Mouse (Mus musculus) heart, embryonic 16.5 days (tissue): Measurements from ENCODE around the gene Ankrd52. TPM values are rescaled to one million over a fixed set of nuclear protein-coding genes. Genes with fewer than 3 reads are reported as not detected.
A peak's percentile ranks its signal among the peaks of the same experiment; 100 is the strongest.

Experiments
- ATAC-seq: fragments of 200-750 bp; cut with Nextera tagmentation; replicated peaks from 2 replicates; pipeline ENCODE4 v1.8.0; 2017; ENCODE audit warnings: moderate number of reproducible peaks; ENCODE audit not compliant: insufficient read depth, low FRiP score; ENCODE audit errors: extremely low read depth
- H3K27ac ChIP-seq: fragments of 300-500 bp; sonication (generic); 2 replicates; pipeline ENCODE4 v1.5.1; 2014; ENCODE audit warnings: mild to moderate bottlenecking, low read length, control low read depth, moderate library complexity
- H3K27me3 ChIP-seq: fragments of 300-500 bp; sonication (generic); 2 replicates; pipeline ENCODE4 v1.6.1; 2014; ENCODE audit warnings: low read length, mixed read lengths; ENCODE audit not compliant: control insufficient read depth, insufficient read depth
- H3K36me3 ChIP-seq: fragments of 300-500 bp; sonication (generic); 2 replicates; pipeline ENCODE4 v1.6.1; 2014; ENCODE audit not compliant: control insufficient read depth, insufficient read depth
- H3K4me1 ChIP-seq: fragments of 300-500 bp; sonication (generic); 2 replicates; pipeline ENCODE4 v1.6.1; 2014; ENCODE audit warnings: low read length, mixed read lengths; ENCODE audit not compliant: control insufficient read depth, insufficient read depth
- H3K4me2 ChIP-seq: fragments of 300-500 bp; sonication (generic); 2 replicates; pipeline ENCODE4 v1.6.1; 2014; ENCODE audit warnings: low read depth, mild to moderate bottlenecking, control low read depth, low read length
- H3K4me3 ChIP-seq: fragments of 300-500 bp; sonication (generic); 2 replicates; pipeline ENCODE4 v1.5.1; 2014; ENCODE audit warnings: mild to moderate bottlenecking, control low read depth, low read length
- H3K9ac ChIP-seq: fragments of 300-500 bp; sonication (generic); 2 replicates; pipeline ENCODE4 v1.6.1; 2014; ENCODE audit warnings: low read length, control low read depth
- H3K9me3 ChIP-seq: fragments of 300-500 bp; sonication (generic); replicated peaks from 2 replicates; pipeline ENCODE4 v1.6.1; 2016; ENCODE audit warnings: low read length; ENCODE audit not compliant: control insufficient read depth
- WGBS: fragments of 180-500 bp; shearing (Covaris S2); extraction: QIAGEN DNeasy Blood & Tissue Kit; methylation state at CpG from one replicate; pipeline ENCODE4 v1.1.7; 2014; 5-methylcytosine and 5-hydroxymethylcytosine counted together
- polyA plus RNA-seq: library from polyadenylated mRNA; unstranded; fragments of >200 nt; fragmentation: Nextera tagmentation; extraction: Ambion mirVana; gene quantifications from 2 replicates; pipeline ENCODE4 v1.2.1, GENCODE M21; 2015

Gene Ankrd52
- polyA plus RNA-seq, 1 experiment from 2014 or later = 8.1 TPM

GRCm38 (mm10) chr10:128414848-128415247 is 37.9 kb downstream of the Ankrd52 start:
- peaks cover 26% of the 10 kb centered on the region for H3K4me1 ChIP-seq
- H3K9ac ChIP-seq = no peak overlapping the region
- WGBS = 67% methylated on average over 5 of the region's 5 CpGs
- no peaks in the 10 kb centered on the region for H3K9me3 ChIP-seq
- peaks cover 16% of the 10 kb centered on the region for H3K36me3 ChIP-seq
- H3K27ac ChIP-seq = no peak overlapping the region
- no peak overlapping the region for H3K4me2 ChIP-seq
- no peak overlapping the region for H3K4me3 ChIP-seq
- ATAC-seq = no peak
- no peaks in the 10 kb centered on the region for H3K27me3 ChIP-seq

- Histone ChIP-seq H3K9me3 (no peaks in the 10 kb centered on the region), H3K4me2 (no peak overlapping the region), H3K4me3 (no peak overlapping the region), H3K27ac (no peak overlapping the region), H3K4me1 (peaks cover 8% of the 10 kb centered on the region), H3K36me3 (peaks cover 19% of the 10 kb centered on the region), H3K27me3 (no peaks in the 10 kb centered on the region), H3K9ac (no peak overlapping the region)
- 49% methylated on average over 5 of the region's 5 CpGs for WGBS
- no peak for ATAC-seq
These were observed 45.5 kb downstream of the Ankrd52 start for GRCm38 (mm10) chr10:128422426-128422825.

- H3K4me2 ChIP-seq = no peak overlapping the region
- peaks cover 22% of the 10 kb centered on the region for H3K36me3 ChIP-seq
- peak; percentile 62; the same call in 1 of the 2 replicates for ATAC-seq
These were observed 47.7 kb downstream of the Ankrd52 start for GRCm38 (mm10) chr10:128424604-128425003.

GRCm38 (mm10) chr10:128425260-128425659 is 48.3 kb downstream of the Ankrd52 start:
- ATAC-seq = no peak
- Histone ChIP-seq H3K27me3 (no peaks in the 10 kb centered on the region), H3K9ac (no peak overlapping the region), H3K4me2 (no peak overlapping the region), H3K4me1 (peaks cover 8% of the 10 kb centered on the region), H3K4me3 (no peak overlapping the region), H3K27ac (peak overlapping the region; percentile 7; the same call in 1 of the 2 replicates), H3K9me3 (no peaks in the 10 kb centered on the region), H3K36me3 (peaks cover 25% of the 10 kb centered on the region)
- WGBS = 75% methylated on average over 3 of the region's 3 CpGs

More at GRCm38 (mm10) chr10:128424604-128425003, 47.7 kb downstream of the Ankrd52 start:
- H3K27me3 ChIP-seq = no peaks in the 10 kb centered on the region
- no peaks in the 10 kb centered on the region for H3K9me3 ChIP-seq
- no peak overlapping the region; the same call in 1 of the 2 replicates for H3K27ac ChIP-seq
- no peak overlapping the region for H3K9ac ChIP-seq
- no peak overlapping the region for H3K4me3 ChIP-seq
- H3K4me1 ChIP-seq = peaks cover 8% of the 10 kb centered on the region
- 29% methylated on average over 7 of the region's 7 CpGs for WGBS

GRCm38 (mm10) chr10:128429052-128429451 is 52.1 kb downstream of the Ankrd52 start:
- no peaks in the 10 kb centered on the region for H3K27me3 ChIP-seq
- 86% methylated on average over 5 of the region's 5 CpGs for WGBS
- peaks cover 6% of the 10 kb centered on the region; the same call in 1 of the 2 replicates for H3K4me1 ChIP-seq
- no peaks in the 10 kb centered on the region for H3K9me3 ChIP-seq
- H3K4me2 ChIP-seq = no peak overlapping the region
- ATAC-seq = no peak
- peaks cover 22% of the 10 kb centered on the region for H3K36me3 ChIP-seq
- no peak overlapping the region for H3K4me3 ChIP-seq
- no peak overlapping the region for H3K9ac ChIP-seq
- H3K27ac ChIP-seq = no peak overlapping the region

GRCm38 (mm10) chr10:128429454-128429853 is 52.5 kb downstream of the Ankrd52 start:
- no peak overlapping the region for H3K27ac ChIP-seq
- peaks cover 22% of the 10 kb centered on the region for H3K36me3 ChIP-seq
- no peak overlapping the region for H3K9ac ChIP-seq
- 85% methylated on average over 4 of the region's 4 CpGs for WGBS
- ATAC-seq = no peak
- H3K4me3 ChIP-seq = no peak overlapping the region
- peaks cover 5% of the 10 kb centered on the region; the same call in 1 of the 2 replicates for H3K4me1 ChIP-seq
- H3K27me3 ChIP-seq = no peaks in the 10 kb centered on the region
- no peak overlapping the region for H3K4me2 ChIP-seq
- H3K9me3 ChIP-seq = no peaks in the 10 kb centered on the region

- no peak overlapping the region for H3K27ac ChIP-seq
- no peak for ATAC-seq
- WGBS = 99% methylated on average over 2 of the region's 2 CpGs
- H3K27me3 ChIP-seq = no peaks in the 10 kb centered on the region
- no peak overlapping the region for H3K4me3 ChIP-seq
- no peak overlapping the region for H3K4me2 ChIP-seq
- peaks cover 16% of the 10 kb centered on the region for H3K4me1 ChIP-seq
- H3K9me3 ChIP-seq = no peaks in the 10 kb centered on the region
- H3K36me3 ChIP-seq = peaks cover 37% of the 10 kb centered on the region
- H3K9ac ChIP-seq = no peak overlapping the region
These were observed 56.5 kb downstream of the Ankrd52 start for GRCm38 (mm10) chr10:128433417-128433816.

GRCm38 (mm10) chr10:128434681-128435080 is 57.8 kb downstream of the Ankrd52 start:
- ATAC-seq = no peak
- WGBS = 74% methylated on average over 10 of the region's 10 CpGs

GRCm38 (mm10) chr10:128435186-128435823 is 58.4 kb downstream of the Ankrd52 start:
- no peak overlapping the region for H3K4me2 ChIP-seq
- no peaks in the 10 kb centered on the region for H3K27me3 ChIP-seq
- peaks cover 16% of the 10 kb centered on the region for H3K4me1 ChIP-seq
- no peaks in the 10 kb centered on the region for H3K9me3 ChIP-seq
- peaks cover 35% of the 10 kb centered on the region for H3K36me3 ChIP-seq
- H3K9ac ChIP-seq = peak overlapping the region; percentile 45
- 68% methylated on average over 17 of the region's 17 CpGs for WGBS
- peak; percentile 56 for ATAC-seq
- no peak overlapping the region for H3K4me3 ChIP-seq
- H3K27ac ChIP-seq = peak overlapping the region; percentile 82

More at GRCm38 (mm10) chr10:128434681-128435080, 57.8 kb downstream of the Ankrd52 start:
- Histone ChIP-seq H3K9ac (no peak overlapping the region), H3K4me3 (no peak overlapping the region), H3K36me3 (peaks cover 39% of the 10 kb centered on the region), H3K27ac (peak overlapping the region; percentile 82), H3K4me1 (peaks cover 16% of the 10 kb centered on the region), H3K9me3 (no peaks in the 10 kb centered on the region), H3K27me3 (no peaks in the 10 kb centered on the region), H3K4me2 (no peak overlapping the region)
